Mouse (Mus musculus) forelimb bud, embryonic 11.5 days (tissue): ENCODE results near the gene Olfr1252.

Experiments
- DNase-seq: peaks from one replicate; pipeline ENCODE4 v3.0.0-alpha.2; 2012; ENCODE audit warnings: low read depth, low spot score

Gene Olfr1252

GRCm38 (mm10) chr2:89724912-89725311, at the start of gene Olfr1252:
Gene Olfr1252, minus strand, starts transcription at chr2:89725012.
- no peak for DNase-seq

GRCm38 (mm10) chr2:89756990-89757389, 32.2 kb upstream of the Olfr1252 start, which contains the start of gene Olfr1253:
Gene Olfr1253, minus strand, starts transcription at chr2:89757090.
- no peak for DNase-seq

- DNase-seq = no peak
Observed at GRCm38 (mm10) chr2:89691980-89692379, 32.8 kb downstream of the Olfr1252 start.

GRCm38 (mm10) chr2:89671836-89672235, 53.0 kb downstream of the Olfr1252 start, which contains the start of gene Olfr1251:
Gene Olfr1251, minus strand, starts transcription at chr2:89671936.
- DNase-seq = no peak
